Mouse (Mus musculus) limb, embryonic 14.5 days (tissue): ENCODE results near the gene Arel1. TPM values are rescaled to one million over a fixed set of nuclear protein-coding genes. Genes with fewer than 3 reads are reported as not detected.

Experiments
- ATAC-seq: fragments of 200-750 bp; cut with Nextera tagmentation; 2 replicates; pipeline ENCODE4 v1.8.0; 2017; ENCODE audit warnings: low read depth, moderate number of reproducible peaks, moderate TSS enrichment; ENCODE audit not compliant: low FRiP score
- DNase-seq: peaks from one replicate; pipeline ENCODE4 v3.0.0-alpha.2; 2015; ENCODE audit warnings: low spot score
- H3K27ac ChIP-seq: fragments of 300-500 bp; sonication (generic); replicated peaks from 2 replicates; pipeline ENCODE4 v1.5.1; 2014; ENCODE audit warnings: low read depth, mild to moderate bottlenecking, low read length, moderate library complexity, mixed read lengths
- H3K27me3 ChIP-seq: fragments of 300-500 bp; sonication (generic); 2 replicates; pipeline ENCODE4 v1.6.1; 2014; ENCODE audit warnings: low read length, mixed read lengths; ENCODE audit not compliant: control insufficient read depth, insufficient read depth
- H3K36me3 ChIP-seq: fragments of 300-500 bp; sonication (generic); 2 replicates; pipeline ENCODE4 v1.6.1; 2014; ENCODE audit warnings: mild to moderate bottlenecking, low read length, moderate library complexity, mixed read lengths; ENCODE audit not compliant: control insufficient read depth, insufficient read depth
- H3K4me1 ChIP-seq: fragments of 300-500 bp; sonication (generic); 2 replicates; pipeline ENCODE4 v1.6.1; 2014; ENCODE audit warnings: antibody characterized with exemption, low read length, mixed read lengths; ENCODE audit not compliant: control insufficient read depth, insufficient read depth
- H3K4me2 ChIP-seq: fragments of 300-500 bp; sonication (generic); replicated peaks from 2 replicates; pipeline ENCODE4 v1.6.1; 2014; ENCODE audit warnings: low read depth, mild to moderate bottlenecking, low read length, moderate library complexity; ENCODE audit not compliant: severe bottlenecking
- H3K4me3 ChIP-seq: fragments of 300-500 bp; sonication (generic); replicated peaks from 2 replicates; pipeline ENCODE4 v1.5.1; 2014; ENCODE audit warnings: low read length
- H3K9ac ChIP-seq: fragments of 300-500 bp; sonication (generic); 2 replicates; pipeline ENCODE4 v1.6.1; 2014; ENCODE audit warnings: mild to moderate bottlenecking, low read depth, low read length, moderate library complexity; ENCODE audit not compliant: severe bottlenecking
- H3K9me3 ChIP-seq: fragments of 300-500 bp; sonication (generic); 2 replicates; pipeline ENCODE4 v1.6.1; 2016; ENCODE audit warnings: low read length; ENCODE audit not compliant: control insufficient read depth
- POLR2A ChIP-seq: fragments of 200-500 bp; IDR thresholded peaks from 2 replicates; pipeline ENCODE4 v1.8.0; 2012; ENCODE audit warnings: inconsistent platforms, mild to moderate bottlenecking, moderate library complexity, borderline replicate concordance; ENCODE audit not compliant: insufficient read depth, insufficient read length; ENCODE audit errors: extremely low read depth
- WGBS: fragments of 180-500 bp; shearing (Covaris S2); extraction: QIAGEN DNeasy Blood & Tissue Kit; methylation state at CpG from one replicate; pipeline ENCODE4 v1.1.7; 2014; 5-methylcytosine and 5-hydroxymethylcytosine counted together
- polyA plus RNA-seq, 2 experiments: library from polyadenylated mRNA; depleted of rRNA in 1 of 2; stranded (reverse) in 1 of 2; unstranded in 1 of 2; fragments of >200 nt; fragmentation: Nextera tagmentation in 1 of 2; extraction: Ambion mirVana in 1 of 2; gene quantifications; 2 replicates each; pipeline versions ENCODE4 v1.2.1 to v1.2.3; 2012 to 2014

Gene Arel1
- polyA plus RNA-seq, 2 experiments, result 13.9 to 24.5 TPM

DNA sequence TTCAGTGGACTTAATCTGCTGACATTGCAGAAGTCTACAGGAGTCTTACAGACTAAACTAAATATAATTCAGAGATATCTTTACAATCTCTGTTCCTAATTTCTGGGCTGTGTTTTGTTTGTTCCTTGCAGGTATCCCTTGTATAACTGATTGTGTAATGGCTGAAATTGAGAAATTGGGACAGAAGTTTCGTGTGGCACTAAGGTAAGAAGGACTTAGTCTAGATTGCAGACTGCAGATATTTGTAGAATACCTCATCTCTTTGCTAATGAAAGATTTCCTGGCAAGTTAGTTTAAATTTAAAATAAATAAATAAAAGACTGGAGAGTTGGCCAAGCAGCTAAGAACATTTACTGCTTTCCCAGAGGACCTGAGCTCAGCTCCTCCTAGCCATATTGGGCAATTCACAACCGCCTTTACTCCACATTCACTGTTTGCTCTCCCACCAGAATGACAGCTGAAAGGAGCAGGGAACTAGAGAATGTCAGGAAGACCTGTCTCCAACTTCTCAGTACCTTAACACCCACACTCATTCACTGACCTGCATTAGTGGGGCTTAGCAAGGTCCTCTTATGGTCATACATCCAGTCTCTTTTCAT is 8.7 kb upstream of the Arel1 start:
- no peak overlapping the region for H3K4me3 ChIP-seq
- H3K36me3 ChIP-seq, result peaks cover 77% of the 10 kb centered on the region
- WGBS, result 91% methylated on average over 2 of the region's 2 CpGs
- TF ChIP-seq POLR2A, result no peak
- no peak for ATAC-seq
- H3K27ac ChIP-seq, result no peak overlapping the region
- no peaks in the 10 kb centered on the region for H3K4me1 ChIP-seq
- no peak for DNase-seq
- H3K27me3 ChIP-seq, result no peaks in the 10 kb centered on the region
- H3K9ac ChIP-seq, result no peak overlapping the region
- no peaks in the 10 kb centered on the region for H3K9me3 ChIP-seq
- H3K4me2 ChIP-seq, result no peak overlapping the region

DNA sequence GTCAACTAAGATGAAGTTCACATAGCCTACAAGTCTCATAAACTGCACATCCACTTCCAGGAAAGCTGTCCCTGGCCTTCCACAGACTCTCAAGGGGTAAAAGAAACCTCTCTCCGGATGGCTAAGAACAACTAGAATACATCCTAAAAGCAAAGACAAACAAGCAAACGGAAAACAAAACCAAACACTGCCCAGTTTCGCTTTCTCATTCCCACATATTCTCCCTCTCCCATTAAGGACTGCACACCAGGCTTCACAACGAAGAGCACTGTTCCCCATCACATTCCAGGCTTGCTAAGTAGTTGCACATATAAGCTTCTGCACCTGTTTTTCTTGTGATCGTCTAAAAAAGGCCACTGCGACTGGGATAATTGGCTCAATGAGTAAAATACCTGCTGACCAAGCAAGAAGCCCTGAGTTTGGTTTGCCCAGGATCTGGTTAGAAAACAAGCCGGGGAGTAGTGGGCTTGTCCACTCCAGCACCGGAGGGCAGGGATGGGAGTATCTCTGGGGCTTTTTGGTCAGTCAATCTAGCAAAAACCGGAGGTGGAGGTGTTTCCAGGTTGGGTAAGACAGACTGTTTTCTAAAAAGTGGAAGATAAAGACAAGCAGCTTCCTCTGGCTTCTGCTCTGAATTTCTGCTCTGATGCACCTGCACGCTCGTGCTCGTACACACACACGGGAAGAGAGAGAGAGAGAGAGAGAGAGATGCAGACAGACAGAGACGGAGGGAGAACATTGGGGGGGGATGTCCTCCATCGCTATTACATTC is 858 bp downstream of the Arel1 start:
- Histone ChIP-seq H3K4me3 (peak overlapping the region; percentile 88), H3K27ac (no peak overlapping the region), H3K4me2 (peak overlapping the region; percentile 81), H3K27me3 (no peaks in the 10 kb centered on the region), H3K36me3 (peaks cover 21% of the 10 kb centered on the region), H3K9me3 (no peaks in the 10 kb centered on the region), H3K4me1 (peaks cover 7% of the 10 kb centered on the region; the same call in 1 of the 2 replicates), H3K9ac (peak overlapping the region; percentile 84)
- TF ChIP-seq POLR2A, result no peak
- ATAC-seq (no peak), DNase-seq (no peak)
- 23% methylated on average over 15 of the region's 15 CpGs for WGBS

DNA sequence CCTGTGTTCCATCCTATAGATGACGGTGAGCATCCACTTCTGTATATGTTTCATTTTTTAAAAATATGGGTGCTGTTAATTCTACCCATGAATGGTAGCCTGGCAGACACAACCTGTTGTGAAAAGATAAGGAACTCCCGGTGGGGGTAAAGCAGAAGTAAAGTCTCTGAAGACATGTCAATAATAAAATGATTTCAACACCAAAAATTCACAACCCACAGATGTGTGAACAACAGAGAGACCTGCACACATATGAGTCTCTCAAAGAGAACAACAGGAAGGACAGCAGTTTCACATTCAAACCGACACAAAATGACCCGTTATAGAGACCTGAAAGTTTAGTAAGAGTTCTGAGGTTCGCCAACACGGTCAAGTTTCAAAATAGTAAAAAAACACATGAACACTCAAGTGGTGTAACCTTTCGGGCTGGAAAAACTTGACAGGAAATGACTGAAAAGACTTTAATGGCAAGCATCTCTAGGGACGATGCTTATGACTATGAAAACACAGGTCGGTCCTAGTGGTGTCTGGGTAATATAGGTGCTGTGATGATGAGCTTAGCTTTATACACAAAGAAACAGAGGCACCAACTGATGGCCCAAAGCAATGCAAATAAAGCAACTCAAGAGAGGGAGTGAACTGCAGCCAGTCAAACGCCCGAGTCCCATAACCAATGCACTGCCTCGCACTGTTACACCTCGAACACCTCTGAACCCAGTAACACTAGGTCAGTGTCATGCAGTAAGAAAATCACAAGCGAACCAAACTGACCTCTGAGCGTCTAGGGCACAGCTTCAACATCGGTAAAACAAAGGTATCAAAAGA is 1.7 kb downstream of the Arel1 start:
- no peaks in the 10 kb centered on the region for H3K9me3 ChIP-seq
- peaks cover 7% of the 10 kb centered on the region; the same call in 1 of the 2 replicates for H3K4me1 ChIP-seq
- H3K36me3 ChIP-seq, result peaks cover 14% of the 10 kb centered on the region
- TF ChIP-seq POLR2A, result no peak
- ATAC-seq (no peak), DNase-seq (no peak)
- 76% methylated on average over 16 of the region's 16 CpGs for WGBS
- H3K9ac ChIP-seq, result 0 out of 2 replicates have a peak overlapping the region, but pooled peaks have one; percentile 84
- H3K4me2 ChIP-seq, result peak overlapping the region; percentile 81
- peak overlapping the region; percentile 88; the same call in 1 of the 2 replicates for H3K4me3 ChIP-seq
- no peaks in the 10 kb centered on the region for H3K27me3 ChIP-seq
- H3K27ac ChIP-seq, result no peak overlapping the region

DNA sequence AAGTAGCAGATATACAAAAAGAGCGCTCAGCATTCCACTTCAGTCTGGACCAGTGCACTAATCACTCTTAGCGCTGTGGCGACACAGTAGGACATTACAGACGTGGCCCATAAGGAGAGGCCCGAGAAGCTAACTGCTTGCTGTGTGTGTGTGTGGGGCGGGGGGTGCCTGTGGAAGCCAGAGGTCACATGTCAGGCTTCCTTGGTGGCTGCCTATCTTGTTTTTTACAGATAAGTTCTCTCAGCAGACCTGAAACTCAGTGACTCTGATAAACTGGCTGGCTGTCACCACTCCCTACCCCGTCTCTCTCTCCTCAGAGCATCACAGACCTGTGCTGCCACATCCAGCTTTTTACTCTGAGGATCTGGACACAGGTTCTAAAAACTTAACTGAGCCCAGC is 8.1 kb downstream of the Arel1 start:
- Histone ChIP-seq H3K27ac (no peak overlapping the region), H3K9me3 (no peaks in the 10 kb centered on the region), H3K4me1 (no peaks in the 10 kb centered on the region), H3K4me3 (no peak overlapping the region), H3K9ac (no peak overlapping the region), H3K4me2 (no peak overlapping the region), H3K27me3 (no peaks in the 10 kb centered on the region), H3K36me3 (no peaks in the 10 kb centered on the region)
- no peak for TF ChIP-seq POLR2A
- ATAC-seq, result no peak
- no peak for DNase-seq
- WGBS, result 83% methylated on average over 7 of the region's 7 CpGs

DNA sequence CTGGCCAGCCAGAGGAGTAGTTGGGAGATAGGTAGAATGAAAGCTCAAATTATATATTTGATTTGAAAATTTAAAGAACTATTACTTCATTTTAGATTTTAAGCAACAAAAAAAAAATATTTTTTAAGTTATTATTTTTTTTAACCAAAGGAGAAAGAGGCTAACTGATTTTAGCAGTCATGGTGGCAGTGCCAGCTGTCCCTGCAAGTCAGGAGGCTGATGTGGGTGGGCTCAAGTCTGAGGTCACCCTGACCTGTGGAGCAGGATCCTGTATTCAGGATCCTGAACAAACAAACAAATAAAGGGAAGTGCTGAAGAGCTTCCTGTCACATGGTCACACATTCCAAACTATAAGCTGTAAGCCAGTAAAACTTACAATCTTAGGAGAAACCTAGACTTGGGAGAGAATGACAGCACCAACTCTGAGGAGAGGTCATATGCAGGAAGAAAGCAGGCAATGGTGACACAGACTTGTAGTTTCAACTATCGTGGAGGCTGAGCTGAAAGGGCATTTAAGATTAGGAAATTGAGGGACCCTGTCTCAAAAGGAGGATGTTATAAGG is 11.8 kb downstream of the Arel1 start:
- Histone ChIP-seq H3K4me2 (no peak overlapping the region), H3K4me1 (no peaks in the 10 kb centered on the region), H3K36me3 (0 out of 2 replicates have a peak, but pooled peaks cover 4% of the 10 kb centered on the region), H3K27me3 (no peaks in the 10 kb centered on the region), H3K9ac (no peak overlapping the region), H3K9me3 (no peaks in the 10 kb centered on the region), H3K4me3 (no peak overlapping the region), H3K27ac (no peak overlapping the region)
- no peak for TF ChIP-seq POLR2A
- 86% methylated on average over 1 of the region's 1 CpGs for WGBS
- no peak for ATAC-seq
- DNase-seq, result no peak
